Mouse (Mus musculus) neural tube, embryonic 10.5 days (tissue): Measurements from ENCODE around the gene Med24.
"Not testable (repeated sequence)": the region's sequence is repeated elsewhere in the genome, so short reads cannot be mapped to it uniquely, and the experiment has no call there.

Experiments used
- DNase-seq: peaks from one replicate; pipeline ENCODE4 v3.0.0-alpha.2; 2017; ENCODE audit warnings: low spot score; ENCODE audit errors: extremely low spot score

Med24 gene

GRCm38 (mm10) chr11:98694301-98694700 lies 34.9 kb downstream of the Med24 start:
- DNase-seq: no peak

- DNase-seq: no peak
These were observed 35.5 kb downstream of the Med24 start for GRCm38 (mm10) chr11:98693746-98694145.

GRCm38 (mm10) chr11:98693201-98693600 lies 36.0 kb downstream of the Med24 start:
- no peak for DNase-seq

GRCm38 (mm10) chr11:98688009-98688408 lies 41.2 kb downstream of the Med24 start:
- DNase-seq: no peak

- DNase-seq: no peak
These were observed 42.3 kb downstream of the Med24 start for GRCm38 (mm10) chr11:98686976-98687375.

- no peak for DNase-seq
These were observed 43.6 kb downstream of the Med24 start for GRCm38 (mm10) chr11:98685642-98686041.

- peak; percentile 20 for DNase-seq
These were observed 46.4 kb downstream of the Med24 start for GRCm38 (mm10) chr11:98682811-98683210.

GRCm38 (mm10) chr11:98681786-98682745 lies 47.2 kb downstream of the Med24 start, which contains the start of gene Psmd3:
TSS of gene Psmd3 (plus strand) at chr11:98682554.
- peak; percentile 99 for DNase-seq

- DNase-seq: no peak
These were observed 48.0 kb downstream of the Med24 start for GRCm38 (mm10) chr11:98681186-98681585.

GRCm38 (mm10) chr11:98680595-98680994 lies 48.6 kb downstream of the Med24 start:
- DNase-seq: not testable (repeated sequence)

GRCm38 (mm10) chr11:98680023-98680422 lies 49.2 kb downstream of the Med24 start:
- no peak for DNase-seq

GRCm38 (mm10) chr11:98675829-98676363 lies 53.3 kb downstream of the Med24 start:
- DNase-seq: no peak

- peak; percentile 63 for DNase-seq
These were observed 56.1 kb downstream of the Med24 start for GRCm38 (mm10) chr11:98673136-98673535.

GRCm38 (mm10) chr11:98672482-98672881 lies 56.8 kb downstream of the Med24 start:
- DNase-seq: no peak

- no peak for DNase-seq
These were observed 57.4 kb downstream of the Med24 start for GRCm38 (mm10) chr11:98671857-98672256.

GRCm38 (mm10) chr11:98671284-98671815 lies 57.9 kb downstream of the Med24 start:
- no peak for DNase-seq

GRCm38 (mm10) chr11:98668984-98669383 lies 60.3 kb downstream of the Med24 start:
- DNase-seq: no peak

- no peak for DNase-seq
These were observed 65.1 kb downstream of the Med24 start, which contains the start of gene Gsdma for GRCm38 (mm10) chr11:98664091-98664490. TSS of gene Gsdma (plus strand) at chr11:98664351.

GRCm38 (mm10) chr11:98660517-98660916 lies 68.7 kb downstream of the Med24 start:
- DNase-seq: peak; percentile 26

GRCm38 (mm10) chr11:98655076-98655475 lies 74.2 kb downstream of the Med24 start:
- peak; percentile 53 for DNase-seq
